Mouse (Mus musculus) left cerebral cortex, postnatal 4 days (tissue): ENCODE results near the gene Pced1a. TPM values are rescaled to one million over a fixed set of nuclear protein-coding genes. Genes with fewer than 3 reads are reported as not detected.

Experiments
- DNase-seq: peaks from one replicate; pipeline ENCODE4 v3.0.0-alpha.2; 2022
- intact Hi-C: fragments of 180-260 bp; cut with DNase I; formaldehyde crosslinking; loops from one replicate; pipeline ENCODE4 v1.15.1; 2025
- total RNA-seq, 2 experiments: library from RNA; stranded (reverse); gene quantifications; 2 replicates each; pipeline ENCODE4 v1.2.3; 2021

The Pced1a gene
- total RNA-seq, 2 experiments from 2014 or later: 31.7 to 33.2 TPM

GRCm38 (mm10) chr2:130439840-130440480 lies 15.5 kb upstream of the Pced1a start:
- DNase-seq: no peak
- intact Hi-C loops: no loop called here

GRCm38 (mm10) chr2:130438861-130439260 lies 14.4 kb upstream of the Pced1a start:
- intact Hi-C loops: no loop called here
- DNase-seq: no peak

- intact Hi-C loops: no loop called here
- DNase-seq: no peak
Measured at GRCm38 (mm10) chr2:130436769-130437168, 12.3 kb upstream of the Pced1a start.

- DNase-seq: peak; percentile 37
- intact Hi-C loops: no loop called here
Measured at GRCm38 (mm10) chr2:130433152-130433551, 8.7 kb upstream of the Pced1a start.

- intact Hi-C loops: no loop called here
- DNase-seq: no peak
Measured at GRCm38 (mm10) chr2:130432157-130432556, 7.7 kb upstream of the Pced1a start.

GRCm38 (mm10) chr2:130430484-130430883 lies 6.0 kb upstream of the Pced1a start:
- no peak for DNase-seq

GRCm38 (mm10) chr2:130429851-130430250 lies 5.3 kb upstream of the Pced1a start:
- DNase-seq: no peak
- intact Hi-C loops: no loop called here

More at GRCm38 (mm10) chr2:130430484-130430883, 6.0 kb upstream of the Pced1a start:
- intact Hi-C loops: no loop called here

- intact Hi-C loops: no loop called here
- DNase-seq: no peak
Measured at GRCm38 (mm10) chr2:130425112-130425511, 611 bp upstream of the Pced1a start.

- intact Hi-C loops: loop anchor here (5.0 kb wide), 1 partner anchor 126 kb away; the partner anchor contains the start of gene Ebf4
- DNase-seq: peak; percentile 87
Measured at GRCm38 (mm10) chr2:130423397-130424125, 940 bp downstream of the Pced1a start.

GRCm38 (mm10) chr2:130421781-130422620 lies 2.5 kb downstream of the Pced1a start:
- intact Hi-C loops: loop anchor here (5.0 kb wide), 1 partner anchor 125 kb away; the partner anchor contains the start of gene Ebf4
- no peak for DNase-seq

- DNase-seq: no peak
- intact Hi-C loops: no loop called here
Measured at GRCm38 (mm10) chr2:130414094-130414856, 10.2 kb downstream of the Pced1a start.

- no peak for DNase-seq
- intact Hi-C loops: no loop called here
Measured at GRCm38 (mm10) chr2:130412775-130413174, 11.7 kb downstream of the Pced1a start.

GRCm38 (mm10) chr2:130411558-130412495 lies 12.7 kb downstream of the Pced1a start:
- intact Hi-C loops: no loop called here
- DNase-seq: peak; percentile 92

- intact Hi-C loops: no loop called here
- peak; percentile 53 for DNase-seq
Measured at GRCm38 (mm10) chr2:130408194-130408593, 16.3 kb downstream of the Pced1a start.

- DNase-seq: no peak
- intact Hi-C loops: no loop called here
Measured at GRCm38 (mm10) chr2:130406178-130406577, 18.3 kb downstream of the Pced1a start, which contains the start of gene Tmem239. TSS of gene Tmem239 (plus strand) at chr2:130406478.

GRCm38 (mm10) chr2:130404939-130405338 lies 19.6 kb downstream of the Pced1a start, which contains the start of the genes Gm28372 and 1700020A23Rik:
TSS of gene Gm28372 (plus strand) at chr2:130405239.
TSS of gene 1700020A23Rik (plus strand) at chr2:130405259.
- DNase-seq: no peak
- intact Hi-C loops: no loop called here

- intact Hi-C loops: no loop called here
Measured at GRCm38 (mm10) chr2:130401891-130402290, 22.6 kb downstream of the Pced1a start.

GRCm38 (mm10) chr2:130400046-130400445 lies 24.5 kb downstream of the Pced1a start:
- intact Hi-C loops: no loop called here
- DNase-seq: no peak

More at GRCm38 (mm10) chr2:130401891-130402290, 22.6 kb downstream of the Pced1a start:
- DNase-seq: no peak

GRCm38 (mm10) chr2:130398091-130398490 lies 26.4 kb downstream of the Pced1a start:
- intact Hi-C loops: no loop called here
- no peak for DNase-seq
